Mouse (Mus musculus) leukemia stem cell, adult 10-12 weeks (primary cell): ENCODE results near the gene Catsperg2. TPM values are rescaled to one million over a fixed set of nuclear protein-coding genes. Genes with fewer than 3 reads are reported as not detected.

Experiments
- polyA plus RNA-seq: library from polyadenylated mRNA; stranded (reverse); fragments of >175 nt; gene quantifications from 2 replicates; pipeline ENCODE4 v1.2.3, GENCODE M21; 2012; ENCODE audit warnings: low replicate concordance

Catsperg2 gene
- polyA plus RNA-seq = not detected in 2 replicates

GRCm38 (mm10) chr7:29726860-29727259, at the start of gene Catsperg2:
Gene Catsperg2 (minus strand): TSS chr7:29727032.

GRCm38 (mm10) chr7:29768090-29768900, 41.5 kb upstream of the Catsperg2 start, which contains the start of gene Zfp84:
Gene Zfp84 (plus strand): TSS chr7:29768552.

Other genes starting within 250 kb of the Catsperg2 start
- gene Sipa1l3, start 208.4 kb downstream of the Catsperg2 start, polyA plus RNA-seq = 198 and 326 TPM in 2 replicates
- 0.28 and 2.1 TPM in 2 replicates for gene Zfp84, start 41.5 kb upstream of the Catsperg2 start, polyA plus RNA-seq
- 0.43 and 0.51 TPM in 2 replicates for gene Zfp30, start 57.0 kb upstream of the Catsperg2 start, polyA plus RNA-seq
- 0.18 and 0.24 TPM in 2 replicates for gene Zfp790, start 89.1 kb upstream of the Catsperg2 start, polyA plus RNA-seq
- 0.16 and 0.20 TPM in 2 replicates for gene Zfp940, start 126.6 kb upstream of the Catsperg2 start, polyA plus RNA-seq
- 0.41 and 0.74 TPM in 2 replicates for gene Zfp420, start 132.9 kb upstream of the Catsperg2 start, polyA plus RNA-seq
- 0.30 and 0.34 TPM in 2 replicates for gene Zfp27, start 179.5 kb upstream of the Catsperg2 start, polyA plus RNA-seq
- gene Zfp383, start 181.2 kb upstream of the Catsperg2 start, polyA plus RNA-seq = not detected in 2 replicates
- 4.0 and 5.1 TPM in 2 replicates for gene Zfp74, start 227.1 kb upstream of the Catsperg2 start, polyA plus RNA-seq